Mouse (Mus musculus): ENCODE measurements around the gene Tlr4. TPM values are rescaled to one million over a fixed set of nuclear protein-coding genes. Genes with fewer than 3 reads are reported as not detected.
A peak's percentile ranks its signal among the peaks of the same experiment; 100 is the strongest.

Gene Tlr4
- polyA plus RNA-seq (2014; fragmentation: Nextera tagmentation; extraction: Ambion mirVana) = 2.4 and 2.9 TPM in 2 replicates

- DNase-seq (ENCODE audit: low spot score) = peak; percentile 77
- Histone ChIP-seq H3K36me3 (ENCODE audit: control insufficient read depth, insufficient read depth, low read length) (no peaks in the 10 kb centered on the region), H3K4me2 (ENCODE audit: low read depth, low read length) (peak within 1 kb of the TSS; percentile 37), H3K27me3 (replicated peaks; ENCODE audit: control insufficient read depth, insufficient read depth, low read length) (no peaks in the 10 kb centered on the region), H3K27ac (replicated peaks; ENCODE audit: low read depth, low read length) (peak within 1 kb of the TSS; percentile 64), H3K4me3 (ENCODE audit: low read depth, low read length) (peak within 1 kb of the TSS; percentile 18; the same call in 1 of the 2 replicates), H3K9me3 (ENCODE audit: control insufficient read depth, low read length) (no peaks in the 10 kb centered on the region), H3K9ac (ENCODE audit: low read depth, low read length) (no peak within 1 kb of the TSS), H3K4me1 (ENCODE audit: control insufficient read depth, insufficient read depth, low read length) (no peaks in the 10 kb centered on the region; the same call in 1 of the 2 replicates)
- peak; percentile 92 for ATAC-seq (ENCODE audit: low read depth)
- WGBS = 42% methylated on average over 11 of the region's 11 CpGs
Observed at GRCm38 (mm10) chr4:66827463-66828162, at the start of gene Tlr4. Gene Tlr4 (plus strand): TSS chr4:66827584.

- DNase-seq (ENCODE audit: low spot score) (peak; percentile 40), ATAC-seq (ENCODE audit: low read depth) (no peak)
- Histone ChIP-seq H3K4me2 (ENCODE audit: low read depth, low read length) (no peak overlapping the region), H3K4me3 (ENCODE audit: low read depth, low read length) (no peak overlapping the region), H3K27me3 (replicated peaks; ENCODE audit: control insufficient read depth, insufficient read depth, low read length) (no peaks in the 10 kb centered on the region), H3K27ac (replicated peaks; ENCODE audit: low read depth, low read length) (no peak overlapping the region), H3K36me3 (ENCODE audit: control insufficient read depth, insufficient read depth, low read length) (no peaks in the 10 kb centered on the region), H3K9ac (ENCODE audit: low read depth, low read length) (no peak overlapping the region), H3K9me3 (ENCODE audit: control insufficient read depth, low read length) (no peaks in the 10 kb centered on the region), H3K4me1 (ENCODE audit: control insufficient read depth, insufficient read depth, low read length) (no peaks in the 10 kb centered on the region)
- WGBS = 62% methylated on average over 2 of the region's 2 CpGs
Observed at GRCm38 (mm10) chr4:66794283-66794682, 33.1 kb upstream of the Tlr4 start.

- Histone ChIP-seq H3K4me3 (ENCODE audit: low read depth, low read length) (no peak overlapping the region), H3K27ac (replicated peaks; ENCODE audit: low read depth, low read length) (no peak overlapping the region), H3K9ac (ENCODE audit: low read depth, low read length) (no peak overlapping the region), H3K4me2 (ENCODE audit: low read depth, low read length) (no peak overlapping the region), H3K27me3 (replicated peaks; ENCODE audit: control insufficient read depth, insufficient read depth, low read length) (no peaks in the 10 kb centered on the region), H3K36me3 (ENCODE audit: control insufficient read depth, insufficient read depth, low read length) (no peaks in the 10 kb centered on the region), H3K4me1 (ENCODE audit: control insufficient read depth, insufficient read depth, low read length) (no peaks in the 10 kb centered on the region), H3K9me3 (ENCODE audit: control insufficient read depth, low read length) (no peaks in the 10 kb centered on the region)
- 93% methylated on average over 2 of the region's 2 CpGs for WGBS
- no peak for ATAC-seq (ENCODE audit: low read depth)
- DNase-seq (ENCODE audit: low spot score) = no peak
Observed at GRCm38 (mm10) chr4:66796683-66797082, 30.7 kb upstream of the Tlr4 start.

GRCm38 (mm10) chr4:66804552-66805301 lies 22.7 kb upstream of the Tlr4 start:
- H3K36me3 ChIP-seq (ENCODE audit: control insufficient read depth, insufficient read depth, low read length) = no peaks in the 10 kb centered on the region
- WGBS = 80% methylated on average over 4 of the region's 4 CpGs
- ATAC-seq (ENCODE audit: low read depth) (no peak), DNase-seq (ENCODE audit: low spot score) (no peak)
- H3K4me3 ChIP-seq (ENCODE audit: low read depth, low read length) = no peak overlapping the region
- no peaks in the 10 kb centered on the region for H3K27me3 ChIP-seq (replicated peaks; ENCODE audit: control insufficient read depth, insufficient read depth, low read length)
- no peak overlapping the region for H3K27ac ChIP-seq (replicated peaks; ENCODE audit: low read depth, low read length)
- H3K9ac ChIP-seq (ENCODE audit: low read depth, low read length) = no peak overlapping the region
- H3K4me2 ChIP-seq (ENCODE audit: low read depth, low read length) = no peak overlapping the region
- H3K4me1 ChIP-seq (ENCODE audit: control insufficient read depth, insufficient read depth, low read length) = no peaks in the 10 kb centered on the region
- H3K9me3 ChIP-seq (ENCODE audit: control insufficient read depth, low read length) = no peaks in the 10 kb centered on the region

- no peak overlapping the region for H3K27ac ChIP-seq (replicated peaks; ENCODE audit: low read depth, low read length)
- no peak overlapping the region for H3K9ac ChIP-seq (ENCODE audit: low read depth, low read length)
- DNase-seq (ENCODE audit: low spot score) = no peak
- H3K4me1 ChIP-seq (ENCODE audit: control insufficient read depth, insufficient read depth, low read length) = no peaks in the 10 kb centered on the region
- H3K4me2 ChIP-seq (ENCODE audit: low read depth, low read length) = no peak overlapping the region
- ATAC-seq (ENCODE audit: low read depth) = no peak
- H3K36me3 ChIP-seq (ENCODE audit: control insufficient read depth, insufficient read depth, low read length) = no peaks in the 10 kb centered on the region
- H3K9me3 ChIP-seq (ENCODE audit: control insufficient read depth, low read length) = no peaks in the 10 kb centered on the region
- H3K4me3 ChIP-seq (ENCODE audit: low read depth, low read length) = no peak overlapping the region
- no peaks in the 10 kb centered on the region for H3K27me3 ChIP-seq (replicated peaks; ENCODE audit: control insufficient read depth, insufficient read depth, low read length)
Observed at GRCm38 (mm10) chr4:66805747-66806146, 21.6 kb upstream of the Tlr4 start.

- no peak overlapping the region for H3K9ac ChIP-seq (ENCODE audit: low read depth, low read length)
- H3K27me3 ChIP-seq (replicated peaks; ENCODE audit: control insufficient read depth, insufficient read depth, low read length) = no peaks in the 10 kb centered on the region
- H3K4me2 ChIP-seq (ENCODE audit: low read depth, low read length) = no peak overlapping the region
- no peak for ATAC-seq (ENCODE audit: low read depth)
- H3K4me1 ChIP-seq (ENCODE audit: control insufficient read depth, insufficient read depth, low read length) = no peaks in the 10 kb centered on the region
- no peak overlapping the region for H3K4me3 ChIP-seq (ENCODE audit: low read depth, low read length)
- H3K27ac ChIP-seq (replicated peaks; ENCODE audit: low read depth, low read length) = no peak overlapping the region
- no peak for DNase-seq (ENCODE audit: low spot score)
- H3K9me3 ChIP-seq (ENCODE audit: control insufficient read depth, low read length) = no peaks in the 10 kb centered on the region
- H3K36me3 ChIP-seq (ENCODE audit: control insufficient read depth, insufficient read depth, low read length) = no peaks in the 10 kb centered on the region
- WGBS = 81% methylated on average over 3 of the region's 3 CpGs
Observed at GRCm38 (mm10) chr4:66816364-66817026, 10.9 kb upstream of the Tlr4 start.

- H3K9me3 ChIP-seq (ENCODE audit: control insufficient read depth, low read length) = no peaks in the 10 kb centered on the region
- 47% methylated on average over 2 of the region's 2 CpGs for WGBS
- no peak for ATAC-seq (ENCODE audit: low read depth)
Observed at GRCm38 (mm10) chr4:66821171-66821570, 6.2 kb upstream of the Tlr4 start.

GRCm38 (mm10) chr4:66821764-66822163 lies 5.6 kb upstream of the Tlr4 start:
- no peaks in the 10 kb centered on the region for H3K36me3 ChIP-seq (ENCODE audit: control insufficient read depth, insufficient read depth, low read length)
- 78% methylated on average over 3 of the region's 3 CpGs for WGBS
- no peak for ATAC-seq (ENCODE audit: low read depth)

More at GRCm38 (mm10) chr4:66821171-66821570, 6.2 kb upstream of the Tlr4 start:
- H3K9ac ChIP-seq (ENCODE audit: low read depth, low read length) = no peak overlapping the region
- no peak overlapping the region for H3K27ac ChIP-seq (replicated peaks; ENCODE audit: low read depth, low read length)
- H3K4me2 ChIP-seq (ENCODE audit: low read depth, low read length) = no peak overlapping the region
- H3K4me3 ChIP-seq (ENCODE audit: low read depth, low read length) = no peak overlapping the region
- H3K4me1 ChIP-seq (ENCODE audit: control insufficient read depth, insufficient read depth, low read length) = no peaks in the 10 kb centered on the region
- DNase-seq (ENCODE audit: low spot score) = peak; percentile 1
- H3K27me3 ChIP-seq (replicated peaks; ENCODE audit: control insufficient read depth, insufficient read depth, low read length) = no peaks in the 10 kb centered on the region
- no peaks in the 10 kb centered on the region for H3K36me3 ChIP-seq (ENCODE audit: control insufficient read depth, insufficient read depth, low read length)

More at GRCm38 (mm10) chr4:66821764-66822163, 5.6 kb upstream of the Tlr4 start:
- no peaks in the 10 kb centered on the region for H3K27me3 ChIP-seq (replicated peaks; ENCODE audit: control insufficient read depth, insufficient read depth, low read length)
- H3K4me1 ChIP-seq (ENCODE audit: control insufficient read depth, insufficient read depth, low read length) = no peaks in the 10 kb centered on the region
- no peak overlapping the region for H3K4me3 ChIP-seq (ENCODE audit: low read depth, low read length)
- no peak overlapping the region for H3K4me2 ChIP-seq (ENCODE audit: low read depth, low read length)
- no peaks in the 10 kb centered on the region for H3K9me3 ChIP-seq (ENCODE audit: control insufficient read depth, low read length)
- H3K9ac ChIP-seq (ENCODE audit: low read depth, low read length) = no peak overlapping the region
- H3K27ac ChIP-seq (replicated peaks; ENCODE audit: low read depth, low read length) = no peak overlapping the region
- no peak for DNase-seq (ENCODE audit: low spot score)
